16 mouse cellular contexts compared by ENCODE assay signal in genomic region chr2:76409526-76409925, GRCm38 (mm10). TPM values are rescaled to one million over a fixed set of nuclear protein-coding genes. Genes with fewer than 3 reads are reported as not detected.
DNase-seq lines count a peak whose midpoint lies in the region; TF ChIP-seq lines count a peak whose summit lies in the region.
"Had no signal": no experiment of that assay in that cellular context is flagged by ENCODE, and none has a peak within 500 bp of the region (broad histone marks: within the 10 kb centered on the region; RNA-seq: fewer than 3 reads in every experiment).

No protein-coding gene starts in this region.

- no peak for TF ChIP-seq CTCF in gastrocnemius, adult 2 months (IDR thresholded peaks at IDR 0.05)

- H3K27ac ChIP-seq in gastrocnemius, adult 2 months: peak overlapping the region; percentile 41; the same call in 1 of the 2 replicates
- H3K27ac ChIP-seq: embryonic facial prominence, embryonic 13.5 days; forebrain, embryonic 12.5 days; heart, embryonic 13.5 days; hindbrain, embryonic 15.5 days had no signal

- intact Hi-C loops in gastrocnemius, adult 2 months (cut with DNase I): no loop called here

- no peak for DNase-seq in gastrocnemius, adult 2 months
- no peak for DNase-seq in gastrocnemius, adult 8-10 months (ENCODE audit: low spot score in 2 of 2)
- DNase-seq in brain, adult 2 months (ENCODE audit: low read depth, low spot score): peak; percentile 21
- peak; percentile 66 for DNase-seq in cerebellum, adult 9-10 months
- DNase-seq in cerebellum, postnatal 36 days: peak; percentile 26 to 32
- DNase-seq in retina, embryonic 14.5 days (ENCODE audit: low spot score): no peak
- DNase-seq: adrenal gland, postnatal 25 days; forebrain, postnatal 0 days; gastrocnemius, postnatal 36 days; heart, postnatal 36 days had no signal

- no peak overlapping the region for H3K4me3 ChIP-seq in gastrocnemius, adult 2 months
- H3K4me3 ChIP-seq: embryonic facial prominence, embryonic 13.5 days; forebrain, embryonic 12.5 days; heart, embryonic 13.5 days; hindbrain, embryonic 15.5 days had no signal

RNA-seq across cellular contexts. Expression of gene Osbpl6, which starts 3.2 kb away (rescaled TPM):
- total RNA-seq in gastrocnemius, adult 2 months (2021): 10 to 100 TPM; 35.9 to 44.0 TPM
- 10 to 100 TPM; 41.0 to 54.0 (median 45.9) TPM for total RNA-seq in gastrocnemius, adult 8-10 months (2022)

RNA-seq across cellular contexts. Expression of gene Rbm45, which starts 39.7 kb away (rescaled TPM):
- total RNA-seq in gastrocnemius, adult 2 months (2021): 10 to 100 TPM in 1 of 2 experiments, 1 to 10 TPM in 1; 9.4 to 11.4 TPM
- total RNA-seq in gastrocnemius, adult 8-10 months (2022): 10 to 100 TPM in 2 of 4 experiments, 1 to 10 TPM in 2; 8.0 to 11.9 (median 10.4) TPM

RNA-seq across cellular contexts. Expression of gene Cyct, which starts 49.3 kb away (rescaled TPM):
- total RNA-seq in gastrocnemius, adult 2 months (2021): not detected
- not detected for total RNA-seq in gastrocnemius, adult 8-10 months (2022)
- total RNA-seq: adrenal gland, adult 2 months; adrenal gland, postnatal 25 days; forebrain, postnatal 0 days; gastrocnemius, adult 18-20 months; gastrocnemius, postnatal 36 days; heart, postnatal 36 days had no signal

Comparison
In these comparisons a context has a peak if more than half of its experiments do, and no peak if none do; other contexts are left out.
1. DNase-seq: peak in brain, adult 2 months (single experiment), cerebellum, adult 9-10 months (single experiment) and cerebellum, postnatal 36 days (2 of 2); none in gastrocnemius, adult 2 months (single experiment), gastrocnemius, adult 8-10 months (0 of 2) and retina, embryonic 14.5 days (single experiment).